Mouse (Mus musculus) liver, embryonic 16.5 days (tissue): ENCODE measurements around the gene Blcap. TPM values are rescaled to one million over a fixed set of nuclear protein-coding genes. Genes with fewer than 3 reads are reported as not detected.
"Not testable (repeated sequence)": the region's sequence is repeated elsewhere in the genome, so short reads cannot be mapped to it uniquely, and the experiment has no call there.

ENCODE experiments used
- ATAC-seq: fragments of 200-750 bp; cut with Nextera tagmentation; 2 replicates; pipeline ENCODE4 v1.8.0; 2017; ENCODE audit warnings: low read depth, mild to moderate bottlenecking, moderate number of reproducible peaks, moderate library complexity
- H3K27ac ChIP-seq: fragments of 300-500 bp; sonication (generic); 2 replicates; pipeline ENCODE4 v1.5.1; 2014; ENCODE audit warnings: mild to moderate bottlenecking, low read length
- H3K27me3 ChIP-seq: fragments of 300-500 bp; sonication (generic); 2 replicates; pipeline ENCODE4 v1.6.1; 2014; ENCODE audit warnings: low read depth, low read length, mixed read lengths; ENCODE audit not compliant: control insufficient read depth, insufficient read depth
- H3K36me3 ChIP-seq: fragments of 300-500 bp; sonication (generic); 2 replicates; pipeline ENCODE4 v1.6.1; 2014; ENCODE audit warnings: mild to moderate bottlenecking; ENCODE audit not compliant: control insufficient read depth, insufficient read depth
- H3K4me1 ChIP-seq: fragments of 300-500 bp; sonication (generic); 2 replicates; pipeline ENCODE4 v1.6.1; 2014; ENCODE audit warnings: low read depth, low read length, mixed read lengths; ENCODE audit not compliant: control insufficient read depth
- H3K4me2 ChIP-seq: fragments of 300-500 bp; sonication (generic); 2 replicates; pipeline ENCODE4 v1.6.1; 2014; ENCODE audit warnings: low read depth, low read length, mixed read lengths
- H3K4me3 ChIP-seq: fragments of 300-500 bp; sonication (generic); 2 replicates; pipeline ENCODE4 v1.5.1; 2014; ENCODE audit warnings: low read depth, mild to moderate bottlenecking, low read length
- H3K9ac ChIP-seq: fragments of 300-500 bp; sonication (generic); 2 replicates; pipeline ENCODE4 v1.6.1; 2014; ENCODE audit warnings: low read depth, low read length
- H3K9me3 ChIP-seq: fragments of 300-500 bp; sonication (generic); replicated peaks from 2 replicates; pipeline ENCODE4 v1.6.1; 2016; ENCODE audit warnings: low read length; ENCODE audit not compliant: control insufficient read depth
- WGBS: fragments of 180-500 bp; shearing (Covaris S2); extraction: QIAGEN DNeasy Blood & Tissue Kit; methylation state at CpG from one replicate; pipeline ENCODE4 v1.1.7; 2014; ENCODE audit not compliant: insufficient replicate concordance; 5-methylcytosine and 5-hydroxymethylcytosine counted together
- polyA plus RNA-seq: library from polyadenylated mRNA; unstranded; fragments of >200 nt; fragmentation: Nextera tagmentation; extraction: Ambion mirVana; gene quantifications from 2 replicates; pipeline ENCODE4 v1.2.1, GENCODE M21; 2015

The Blcap gene
- polyA plus RNA-seq, 1 experiment from 2014 or later = 8.4 TPM

GRCm38 (mm10) chr2:157585351-157585750, 14.3 kb upstream of the Blcap start:
- H3K36me3 ChIP-seq, H3K27me3 ChIP-seq, H3K27ac ChIP-seq, H3K4me3 ChIP-seq, ATAC-seq, H3K9me3 ChIP-seq, H3K4me2 ChIP-seq, H3K4me1 ChIP-seq, H3K9ac ChIP-seq: not testable (repeated sequence)
- 45% methylated on average over 7 of the region's 7 CpGs for WGBS

- no peak for ATAC-seq
- no peaks in the 10 kb centered on the region for H3K27me3 ChIP-seq
- H3K4me2 ChIP-seq = no peak overlapping the region
- no peaks in the 10 kb centered on the region for H3K36me3 ChIP-seq
- H3K27ac ChIP-seq = no peak overlapping the region
- no peak overlapping the region for H3K4me3 ChIP-seq
- no peaks in the 10 kb centered on the region for H3K9me3 ChIP-seq
- H3K4me1 ChIP-seq = no peaks in the 10 kb centered on the region
- WGBS = 60% methylated on average over 2 of the region's 2 CpGs
- no peak overlapping the region for H3K9ac ChIP-seq
Observed at GRCm38 (mm10) chr2:157572786-157573185, 1.7 kb upstream of the Blcap start.

- H3K9me3 ChIP-seq = no peaks in the 10 kb centered on the region
- no peak overlapping the region for H3K9ac ChIP-seq
- H3K27ac ChIP-seq = no peak overlapping the region
- H3K4me1 ChIP-seq = peaks cover 7% of the 10 kb centered on the region
- no peak overlapping the region for H3K4me2 ChIP-seq
- ATAC-seq = no peak
- H3K4me3 ChIP-seq = no peak overlapping the region
- no peaks in the 10 kb centered on the region for H3K27me3 ChIP-seq
- WGBS = 51% methylated on average over 9 of the region's 9 CpGs
- no peaks in the 10 kb centered on the region for H3K36me3 ChIP-seq
Observed at GRCm38 (mm10) chr2:157569796-157570485, 1.1 kb downstream of the Blcap start.

- Histone ChIP-seq H3K36me3 (no peaks in the 10 kb centered on the region), H3K4me2 (no peak overlapping the region), H3K9ac (no peak overlapping the region), H3K4me3 (no peak overlapping the region), H3K27ac (no peak overlapping the region), H3K27me3 (no peaks in the 10 kb centered on the region), H3K4me1 (peaks cover 7% of the 10 kb centered on the region), H3K9me3 (no peaks in the 10 kb centered on the region)
- 45% methylated on average over 2 of the region's 2 CpGs for WGBS
- ATAC-seq = no peak
Observed at GRCm38 (mm10) chr2:157568881-157569280, 2.2 kb downstream of the Blcap start.

GRCm38 (mm10) chr2:157567235-157567961, 3.7 kb downstream of the Blcap start:
- WGBS = 52% methylated on average over 11 of the region's 11 CpGs
- Histone ChIP-seq H3K4me2 (peak overlapping the region; percentile 79), H3K4me3 (peak overlapping the region; percentile 78), H3K27me3 (no peaks in the 10 kb centered on the region), H3K9ac (no peak overlapping the region), H3K36me3 (no peaks in the 10 kb centered on the region), H3K27ac (no peak overlapping the region; the same call in 1 of the 2 replicates), H3K9me3 (no peaks in the 10 kb centered on the region), H3K4me1 (peaks cover 7% of the 10 kb centered on the region)
- no peak for ATAC-seq

GRCm38 (mm10) chr2:157566260-157566952, 4.7 kb downstream of the Blcap start:
- WGBS = 0% methylated on average over 36 of the region's 36 CpGs
- Histone ChIP-seq H3K9me3 (no peaks in the 10 kb centered on the region), H3K27ac (peak overlapping the region; percentile 55), H3K9ac (peak overlapping the region; percentile 82), H3K4me2 (peak overlapping the region; percentile 79), H3K4me1 (peaks cover 7% of the 10 kb centered on the region), H3K36me3 (no peaks in the 10 kb centered on the region), H3K4me3 (peak overlapping the region; percentile 78), H3K27me3 (peaks cover 3% of the 10 kb centered on the region; the same call in 1 of the 2 replicates)
- ATAC-seq = peak; percentile 82

GRCm38 (mm10) chr2:157565898-157566259, 5.2 kb downstream of the Blcap start:
- Histone ChIP-seq H3K9me3 (no peaks in the 10 kb centered on the region), H3K36me3 (no peaks in the 10 kb centered on the region), H3K4me2 (peak overlapping the region; percentile 79), H3K4me1 (peaks cover 7% of the 10 kb centered on the region), H3K27me3 (peaks cover 8% of the 10 kb centered on the region), H3K27ac (peak overlapping the region; percentile 55; the same call in 1 of the 2 replicates), H3K4me3 (peak overlapping the region; percentile 78), H3K9ac (peak overlapping the region; percentile 82)
- no peak; the same call in 1 of the 2 replicates for ATAC-seq
- WGBS = under 1% methylated on average over 34 of the region's 35 CpGs

GRCm38 (mm10) chr2:157565446-157565845, 5.6 kb downstream of the Blcap start:
- H3K27ac ChIP-seq = no peak overlapping the region
- no peak for ATAC-seq

More at GRCm38 (mm10) chr2:157565446-157565845, 5.6 kb downstream of the Blcap start:
- WGBS = 7% methylated on average over 13 of the region's 13 CpGs
- Histone ChIP-seq H3K9me3 (no peaks in the 10 kb centered on the region; the same call in 1 of the 2 replicates), H3K4me3 (peak overlapping the region; percentile 78), H3K9ac (peak overlapping the region; percentile 82), H3K4me1 (peaks cover 7% of the 10 kb centered on the region), H3K36me3 (no peaks in the 10 kb centered on the region), H3K27me3 (peaks cover 9% of the 10 kb centered on the region), H3K4me2 (peak overlapping the region; percentile 79)
